Mouse (Mus musculus): Measurements from ENCODE around the gene Mn1. TPM values are rescaled to one million over a fixed set of nuclear protein-coding genes. Genes with fewer than 3 reads are reported as not detected.

Mn1 gene
- polyA plus RNA-seq (2012) = 1.9 and 2.9 TPM in 2 replicates

DNA sequence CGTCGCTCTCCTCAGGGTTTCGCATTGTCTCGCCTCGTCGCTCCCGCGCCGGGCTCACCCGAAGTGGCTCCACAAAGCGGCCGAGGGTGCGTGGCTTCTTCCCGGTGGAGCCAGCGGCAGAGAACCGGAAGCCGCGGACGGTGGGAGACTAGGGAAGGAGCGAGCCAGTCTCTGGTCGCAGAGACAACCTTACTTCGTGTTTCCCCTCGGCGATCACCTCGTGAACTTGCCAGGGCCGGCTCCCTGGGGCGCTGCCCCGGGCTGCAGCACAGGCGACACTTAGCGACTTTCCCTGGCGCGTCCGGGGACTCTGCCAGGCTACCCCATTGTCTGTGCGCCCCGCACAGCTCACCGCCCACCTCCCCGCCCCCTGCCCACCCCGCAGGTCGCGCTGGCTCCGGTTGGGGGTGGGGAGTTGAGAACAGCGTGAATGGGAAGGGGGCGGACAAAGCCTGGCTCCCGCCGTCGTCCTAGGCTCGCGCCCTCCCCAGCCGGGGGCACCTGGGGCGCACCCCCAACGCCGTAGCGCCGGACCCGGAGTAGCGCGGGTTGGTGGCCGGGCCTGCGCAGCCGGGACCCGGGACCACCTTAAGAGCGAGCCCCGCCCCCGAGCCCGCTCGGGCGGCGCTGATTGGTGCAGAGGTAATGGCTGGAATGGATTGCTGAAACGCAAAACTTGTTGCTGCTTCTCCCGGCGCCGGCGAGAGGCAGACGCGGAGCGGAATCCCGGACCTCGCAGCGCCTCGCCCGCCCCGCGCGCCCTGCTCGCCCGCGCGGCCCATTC is at the start of gene Mn1:
Gene Mn1, plus strand, starts transcription at position 772 of the 784 bp plus-strand sequence.

Other genes starting within 250 kb of the Mn1 start
- 17.3 and 24.2 TPM in 2 replicates for gene Pitpnb, start 86.6 kb upstream of the Mn1 start, polyA plus RNA-seq (2012)

All from megakaryocyte-erythroid progenitor cell, adult 5 weeks (primary cell).